Mouse (Mus musculus): Measurements from ENCODE around the gene Mars. TPM values are rescaled to one million over a fixed set of nuclear protein-coding genes. Genes with fewer than 3 reads are reported as not detected.

Gene Mars
- total and polyA plus RNA-seq, 3 experiments, result 147 to 195 TPM; not detected in 1

- H3K27ac ChIP-seq (ENCODE audit: control insufficient read depth, low read depth, low read length), result no peak overlapping the region
- H3K9ac ChIP-seq (ENCODE audit: control insufficient read depth, low read depth, low read length, poor library complexity, severe bottlenecking), result no peak overlapping the region
- peaks cover 7 to 16% of the 10 kb centered on the region in 2 experiments for H3K36me3 ChIP-seq (ENCODE audit: control insufficient read depth in 1 of 2, insufficient read depth in 2 of 2, low read length in 2 of 2)
- no peaks in the 10 kb centered on the region for H3K27me3 ChIP-seq (ENCODE audit: control insufficient read depth in 1 of 2, insufficient read depth in 2 of 2, low read length in 2 of 2)
- DNase-seq (ENCODE audit: low read depth, low spot score), result no peak
- TF ChIP-seq CHD1 (IDR thresholded peaks at IDR 0.05; ENCODE audit: low read depth, low read length) (no peak), USF1 (IDR thresholded peaks at IDR 0.05; ENCODE audit: low read depth, low read length) (no peak), RCOR1 (IDR thresholded peaks at IDR 0.05; ENCODE audit: low read depth, low read length) (no peak), ZMIZ1 (IDR thresholded peaks at IDR 0.05; ENCODE audit: low read depth, low read length) (no peak), TAL1 (IDR thresholded peaks at IDR 0.05; ENCODE audit: low read length) (no peak), UBTF (IDR thresholded peaks at IDR 0.05; ENCODE audit: borderline replicate concordance, insufficient read depth, low read depth, low read length) (no peak), BHLHE40 (IDR thresholded peaks at IDR 0.05; ENCODE audit: borderline replicate concordance, low read depth, low read length) (no peak), HCFC1 (IDR thresholded peaks at IDR 0.05; ENCODE audit: low read depth, low read length) (no peak), MEF2A (IDR thresholded peaks at IDR 0.05; ENCODE audit: extremely low read depth, insufficient replicate concordance, low read depth, low read length, poor library complexity, severe bottlenecking) (no peak), TBP (IDR thresholded peaks at IDR 0.05; ENCODE audit: low read depth, low read length) (no peak), GABPA (IDR thresholded peaks at IDR 0.05; ENCODE audit: low read depth, low read length) (no peak), NRF1 (IDR thresholded peaks at IDR 0.05; ENCODE audit: insufficient read depth, low read depth, low read length, poor library complexity, severe bottlenecking) (no peak), MYC (IDR thresholded peaks at IDR 0.05; ENCODE audit: low read depth, low read length) (no peak), ELF1 (IDR thresholded peaks at IDR 0.05; ENCODE audit: low read depth, low read length) (no peak), MAX (IDR thresholded peaks at IDR 0.05; ENCODE audit: low read length) (no peak), ZC3H11A (IDR thresholded peaks at IDR 0.05; ENCODE audit: low read depth, low read length) (no peak), ZNF384 (IDR thresholded peaks at IDR 0.05; ENCODE audit: low read depth, low read length) (no peak), SIN3A (IDR thresholded peaks at IDR 0.05; ENCODE audit: low read length) (no peak)
- H3K4me3 ChIP-seq (ENCODE audit: control insufficient read depth in 1 of 2, insufficient read depth in 1 of 2, low read depth in 2 of 2, low read length in 2 of 2), result no peak overlapping the region
- H3K9me3 ChIP-seq (replicated peaks; ENCODE audit: insufficient read depth, low read length), result no peaks in the 10 kb centered on the region
- H3K79me2 ChIP-seq (ENCODE audit: control insufficient read depth, insufficient read depth, low read length, poor library complexity), result peaks cover 45% of the 10 kb centered on the region
- peaks cover 0 to 17% of the 10 kb centered on the region in 2 experiments for H3K4me1 ChIP-seq (ENCODE audit: control insufficient read depth in 1 of 2, insufficient read depth in 2 of 2, low read length in 2 of 2)
These were observed 41.7 kb downstream of the Mars start for GRCm38 (mm10) chr10:127269884-127270283.

- no peak for TF ChIP-seq GATA1 (IDR thresholded peaks at IDR 0.05; ENCODE audit: low read depth, low read length)
- no peak for TF ChIP-seq E2F4 (IDR thresholded peaks at IDR 0.05; ENCODE audit: borderline replicate concordance, low read depth, low read length)
- no peak for TF ChIP-seq JUND (IDR thresholded peaks at IDR 0.05; ENCODE audit: low read depth, low read length)
- TF ChIP-seq ETS1 (IDR thresholded peaks at IDR 0.05; ENCODE audit: low read depth, low read length), result no peak
- no peak for TF ChIP-seq ELF1 (IDR thresholded peaks at IDR 0.05; ENCODE audit: low read depth, low read length)
- TF ChIP-seq GABPA (IDR thresholded peaks at IDR 0.05; ENCODE audit: low read depth, low read length), result no peak
- no peak overlapping the region for H3K4me3 ChIP-seq (ENCODE audit: control insufficient read depth in 1 of 2, insufficient read depth in 1 of 2, low read depth in 2 of 2, low read length in 2 of 2)
- DNase-seq (ENCODE audit: low read depth, low spot score), result no peak
- H3K27ac ChIP-seq (ENCODE audit: control insufficient read depth, low read depth, low read length), result no peak overlapping the region
- H3K9ac ChIP-seq (ENCODE audit: control insufficient read depth, low read depth, low read length, poor library complexity, severe bottlenecking), result no peak overlapping the region
- peaks cover 0 to 11% of the 10 kb centered on the region in 2 experiments; a peak in 3 of 4 replicates for H3K4me1 ChIP-seq (ENCODE audit: control insufficient read depth in 1 of 2, insufficient read depth in 2 of 2, low read length in 2 of 2)
- H3K36me3 ChIP-seq (ENCODE audit: control insufficient read depth in 1 of 2, insufficient read depth in 2 of 2, low read length in 2 of 2), result peaks cover 5 to 11% of the 10 kb centered on the region in 2 experiments; a peak in 3 of 4 replicates
- H3K27me3 ChIP-seq (ENCODE audit: control insufficient read depth in 1 of 2, insufficient read depth in 2 of 2, low read length in 2 of 2), result no peaks in the 10 kb centered on the region
- H3K79me2 ChIP-seq (ENCODE audit: control insufficient read depth, insufficient read depth, low read length, poor library complexity), result peaks cover 37% of the 10 kb centered on the region
- no peaks in the 10 kb centered on the region for H3K9me3 ChIP-seq (replicated peaks; ENCODE audit: insufficient read depth, low read length)
These were observed 42.5 kb downstream of the Mars start for GRCm38 (mm10) chr10:127269036-127269435.
